Mouse (Mus musculus) C2C12 (cell line): Measurements from ENCODE around the gene Trpm8.

Experiments
- CEBPB ChIP-seq: IDR thresholded peaks from one replicate; pipeline ENCODE4 v1.6.1; 2011; ENCODE audit warnings: low read depth, mild to moderate bottlenecking, control low read depth, moderate library complexity
- CTCF ChIP-seq: IDR thresholded peaks from one replicate; pipeline ENCODE4 v1.5.1; 2011; ENCODE audit not compliant: control insufficient read depth, insufficient read depth, insufficient read length
- MAX ChIP-seq: IDR thresholded peaks from one replicate; pipeline ENCODE4 v1.6.1; 2011; ENCODE audit warnings: mild to moderate bottlenecking, control low read depth
- MYOD1 ChIP-seq: IDR thresholded peaks from one replicate; pipeline ENCODE4 v1.6.1; 2011; ENCODE audit warnings: low read depth; ENCODE audit not compliant: control insufficient read depth, insufficient read length
- MYOG ChIP-seq: IDR thresholded peaks from one replicate; pipeline ENCODE4 v1.6.1; 2011; ENCODE audit not compliant: control insufficient read depth, insufficient read length; ENCODE audit errors: extremely low read depth
- USF1 ChIP-seq: IDR thresholded peaks from one replicate; pipeline ENCODE4 v1.6.1; 2011; ENCODE audit warnings: low read depth, mild to moderate bottlenecking, control low read depth, moderate library complexity

GRCm38 (mm10) chr1:88291409-88292005 lies 14.0 kb downstream of the Trpm8 start:
- TF ChIP-seq CTCF, result no peak
- no peak for TF ChIP-seq USF1
- no peak for TF ChIP-seq MAX
- TF ChIP-seq MYOD1, result no peak
- no peak for TF ChIP-seq MYOG
- TF ChIP-seq CEBPB, result no peak
